Mouse (Mus musculus) layer of hippocampus, adult 18-20 months (tissue): ENCODE results near the gene Kcnj10. TPM values are rescaled to one million over a fixed set of nuclear protein-coding genes. Genes with fewer than 3 reads are reported as not detected.

Experiments used
- DNase-seq, 2 experiments: peaks; one replicate each; pipeline ENCODE4 v3.0.0; 2022; ENCODE audit warnings: low spot score in 2 of 2
- total RNA-seq, 2 experiments: library from RNA; stranded (reverse); gene quantifications; 2 replicates each; pipeline ENCODE4 v1.2.3; 2021

Kcnj10 gene
- total RNA-seq, 2 experiments from 2014 or later: 82.6 to 88.4 TPM

DNA sequence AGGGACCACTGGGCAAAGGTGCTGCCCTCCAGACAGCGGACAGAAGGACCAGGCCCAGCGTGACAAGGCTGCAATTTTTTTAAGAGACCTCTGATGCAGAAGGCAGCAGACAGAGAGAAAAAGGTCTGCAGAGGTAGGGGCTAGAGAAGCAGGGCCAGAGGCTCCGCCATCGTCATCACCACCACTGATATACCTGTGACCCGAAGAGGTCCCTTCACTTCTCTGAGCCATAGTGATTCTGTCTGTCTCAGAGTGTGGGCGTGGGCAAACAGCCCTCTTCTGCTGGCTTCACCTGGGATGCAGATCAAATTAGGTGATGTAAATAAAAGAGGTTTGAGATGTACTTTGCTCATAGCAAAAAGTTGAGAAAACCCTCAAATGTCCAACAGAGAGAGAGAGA lies 11.4 kb upstream of the Kcnj10 start:
- no peak for DNase-seq

DNA sequence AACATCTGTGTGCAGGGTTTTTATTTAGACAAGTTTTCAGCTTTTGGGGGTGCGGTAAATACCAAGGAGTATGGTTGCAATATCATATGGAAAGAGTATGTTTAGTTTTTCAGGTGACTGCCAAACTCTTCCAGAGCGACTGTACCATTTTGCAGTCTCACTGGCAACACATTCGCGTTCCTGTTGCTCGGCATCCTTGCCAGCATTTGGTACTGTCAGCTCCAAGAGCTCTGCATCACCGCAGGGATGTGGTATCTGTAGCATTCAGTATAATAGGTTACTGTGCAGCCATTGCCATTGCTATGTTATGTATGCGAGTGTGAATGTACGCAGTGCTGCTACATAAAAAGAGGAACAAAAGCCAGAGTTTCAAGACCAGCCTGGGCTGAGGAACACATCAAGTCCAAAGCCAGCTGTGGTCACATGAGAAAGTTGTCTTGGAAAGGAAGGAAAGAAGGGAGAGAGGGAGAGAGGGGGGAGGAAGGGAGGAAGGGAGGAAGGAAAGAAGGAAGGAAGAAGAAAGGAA lies 9.5 kb upstream of the Kcnj10 start:
- no peak for DNase-seq

DNA sequence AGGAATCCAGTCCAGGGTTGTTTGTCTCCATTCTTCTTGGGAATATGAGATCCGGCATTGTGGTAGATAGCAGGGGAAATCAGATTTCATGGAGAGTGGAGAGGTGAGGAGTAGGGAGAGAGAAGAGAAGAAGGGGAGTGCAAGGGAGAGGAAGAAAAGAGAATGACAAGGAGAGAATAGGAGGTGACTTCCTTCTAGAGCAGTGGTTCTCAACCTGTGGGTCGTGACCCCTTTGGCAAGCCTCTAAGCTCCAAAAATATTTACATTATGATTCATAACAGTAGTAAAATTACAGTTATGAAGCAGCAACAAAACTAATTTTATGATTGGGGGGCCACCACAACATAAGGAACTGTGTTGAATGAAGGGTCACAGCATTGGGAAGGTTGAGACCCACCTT lies 8.1 kb upstream of the Kcnj10 start:
- no peak for DNase-seq

DNA sequence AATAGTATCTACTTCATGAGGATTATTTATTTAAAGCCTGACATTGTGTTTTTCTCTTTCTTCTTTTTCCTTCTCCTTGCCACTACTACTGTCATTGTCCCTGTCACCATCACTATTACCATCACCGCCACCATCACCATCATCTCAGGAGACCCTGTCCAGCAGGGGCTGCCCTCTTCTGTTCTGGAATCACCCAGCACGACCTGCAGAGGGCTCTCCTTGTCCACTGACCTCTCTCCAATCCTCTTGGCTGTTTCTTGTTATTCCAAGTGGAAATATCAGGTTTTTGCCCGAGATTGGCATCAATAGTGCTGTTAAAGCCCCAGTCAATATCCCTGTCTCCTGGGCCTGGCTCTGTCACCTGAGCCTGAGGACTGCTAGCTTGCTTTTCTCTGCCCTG lies 7.5 kb upstream of the Kcnj10 start:
- DNase-seq: no peak

DNA sequence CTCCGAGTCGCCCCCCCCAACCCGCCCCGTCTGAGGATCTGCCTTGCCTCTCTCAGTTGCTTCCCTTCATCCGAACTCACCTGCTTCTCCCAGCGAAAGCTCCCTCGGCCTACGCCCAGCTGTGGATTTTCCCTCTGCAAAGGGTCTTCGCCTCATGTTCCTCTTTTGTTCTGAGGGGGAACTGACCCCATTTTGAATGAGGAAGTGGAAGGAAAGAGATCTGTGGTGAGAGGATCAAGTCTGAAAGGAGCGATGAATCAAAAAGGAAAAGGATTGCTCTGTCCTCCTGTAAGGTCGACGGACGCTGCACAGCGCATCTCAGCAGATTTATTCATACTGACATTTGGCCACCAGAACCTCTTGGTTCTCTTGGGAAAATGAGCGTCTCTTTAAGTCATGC lies 5.2 kb upstream of the Kcnj10 start:
- DNase-seq: no peak

DNA sequence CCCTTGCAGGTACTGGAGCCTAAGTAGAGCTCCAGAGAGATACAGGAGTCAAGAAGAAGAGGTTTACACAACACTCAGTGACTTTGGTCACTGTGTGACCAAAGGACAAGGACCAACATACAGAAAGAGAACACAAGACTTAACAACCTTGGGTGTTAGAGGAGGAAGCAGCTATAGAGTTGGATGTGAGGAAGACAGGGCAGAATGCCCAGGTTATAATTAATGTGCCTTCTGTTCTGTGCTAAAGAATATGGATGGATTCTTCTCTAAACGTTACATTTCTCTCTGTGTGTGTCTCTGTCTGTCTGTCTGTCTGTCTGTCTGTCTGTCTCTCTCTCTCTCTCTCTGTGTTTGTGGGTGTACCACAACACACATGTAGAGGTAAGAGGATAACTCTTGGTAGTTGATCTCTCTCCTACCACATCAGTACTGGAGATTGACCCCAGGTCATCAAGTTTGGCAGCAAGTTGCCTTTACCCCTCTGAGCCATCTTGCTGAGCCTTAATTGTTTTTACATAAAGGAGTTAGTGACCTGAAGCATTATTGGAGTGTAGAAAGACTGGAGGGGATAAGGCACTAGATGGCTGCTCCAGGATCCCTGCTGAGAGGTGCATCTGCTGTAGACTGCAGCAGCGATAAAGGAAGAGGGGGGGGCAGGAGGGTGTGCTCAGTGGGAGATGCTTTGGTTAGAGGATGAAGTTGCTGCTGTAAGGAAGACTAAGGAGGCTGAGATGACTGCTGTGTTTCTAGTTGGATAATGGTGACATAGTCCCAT lies 3.4 kb upstream of the Kcnj10 start:
- DNase-seq: no peak

DNA sequence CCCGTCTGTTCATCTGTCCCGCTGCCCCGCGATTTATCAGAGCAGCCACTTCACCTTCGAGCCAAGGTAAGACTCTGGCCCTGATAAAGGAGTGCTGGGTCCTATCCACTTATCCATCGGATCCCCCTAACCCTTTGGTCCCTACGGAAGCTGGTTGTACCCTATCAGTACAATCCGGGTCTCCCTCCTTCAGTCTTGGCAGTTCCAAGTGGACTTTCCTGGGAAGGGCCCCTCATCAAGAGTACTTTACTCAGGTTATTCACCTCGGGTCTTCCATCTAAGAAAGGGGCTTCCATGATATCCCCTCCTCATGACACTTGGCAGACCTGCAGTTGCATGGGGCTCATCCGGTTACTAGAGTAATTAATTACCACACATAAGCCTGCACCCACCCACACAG lies 376 bp downstream of the Kcnj10 start:
- no peak for DNase-seq

DNA sequence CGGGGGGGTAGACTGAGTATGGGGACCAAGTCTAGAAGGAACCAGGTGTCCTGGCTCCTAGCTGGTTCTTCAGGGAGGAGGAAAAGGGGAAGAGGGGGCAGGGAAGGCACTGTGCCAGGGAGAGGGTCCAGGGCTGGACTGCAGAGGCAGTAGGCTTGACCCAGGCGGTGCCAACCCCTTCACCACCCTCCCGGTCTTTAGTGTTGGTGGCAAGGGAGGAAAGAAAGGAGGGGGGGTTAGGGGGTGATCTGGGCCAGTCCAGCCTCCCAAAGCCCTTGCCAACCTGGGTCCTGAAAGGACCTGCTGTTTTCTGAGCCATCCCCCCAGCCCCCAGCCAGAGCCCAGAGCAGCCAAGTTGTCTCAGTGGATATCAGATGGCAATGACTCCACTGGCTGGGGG lies 1.7 kb downstream of the Kcnj10 start:
- DNase-seq: peak; percentile 57 to 75

DNA sequence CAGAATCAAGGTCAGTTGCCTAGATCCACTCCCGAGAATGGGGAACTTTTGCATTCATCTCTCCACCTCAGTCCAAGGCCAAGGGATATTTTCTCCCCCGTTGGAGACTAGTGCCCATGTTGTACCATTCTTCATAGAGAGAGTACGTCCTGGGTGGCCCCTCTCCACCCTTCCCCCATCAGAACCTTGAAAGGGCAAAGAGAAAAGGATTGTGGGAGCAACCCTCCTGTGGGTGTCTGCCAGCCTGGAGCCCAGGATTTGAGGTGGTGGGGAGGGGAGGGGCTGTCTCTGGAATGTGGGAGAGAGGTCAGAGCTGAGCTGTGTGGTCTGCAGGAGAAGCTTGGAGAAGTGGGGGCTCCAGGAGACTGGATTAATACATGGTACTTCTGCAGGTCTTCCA lies 2.9 kb downstream of the Kcnj10 start:
- DNase-seq: no peak

DNA sequence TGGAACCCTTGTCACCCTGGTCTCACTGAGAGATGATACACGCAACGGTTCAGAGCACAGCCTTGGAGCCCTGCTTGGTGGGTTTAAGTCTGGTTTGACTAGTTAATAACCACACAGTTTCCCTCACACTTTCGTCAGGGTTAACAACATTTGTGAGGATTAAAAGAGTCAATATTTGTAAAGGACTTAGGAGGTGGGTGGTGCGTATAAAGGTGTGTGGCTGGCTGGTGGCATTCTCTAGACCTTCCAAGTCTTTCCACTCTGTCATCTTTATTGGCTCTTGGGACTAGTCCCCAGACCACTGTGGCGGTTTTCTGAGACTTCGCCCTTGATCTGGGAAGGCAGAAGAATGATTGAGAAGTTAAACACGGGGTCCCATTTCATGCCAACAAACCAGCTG lies 3.8 kb downstream of the Kcnj10 start:
- no peak for DNase-seq

DNA sequence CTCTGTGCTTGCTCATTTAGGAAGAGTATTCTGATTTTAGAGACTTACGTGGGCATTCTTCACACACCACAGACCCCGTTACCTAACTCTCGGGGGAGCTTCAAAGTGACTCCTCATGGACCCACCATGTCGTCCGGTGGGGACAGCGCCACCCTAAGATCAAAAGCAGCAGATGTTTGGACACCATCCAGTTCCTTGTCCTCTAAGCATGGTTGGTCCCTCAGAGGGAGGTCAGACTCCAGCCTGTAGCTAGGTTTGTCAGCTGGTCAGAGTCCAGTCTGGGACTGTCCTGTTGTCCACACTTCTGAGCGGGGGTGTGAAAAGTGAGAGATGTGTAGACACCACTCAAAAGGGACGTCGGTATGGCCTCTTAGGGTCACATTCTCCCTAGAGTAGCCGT lies 5.7 kb downstream of the Kcnj10 start:
- no peak for DNase-seq

DNA sequence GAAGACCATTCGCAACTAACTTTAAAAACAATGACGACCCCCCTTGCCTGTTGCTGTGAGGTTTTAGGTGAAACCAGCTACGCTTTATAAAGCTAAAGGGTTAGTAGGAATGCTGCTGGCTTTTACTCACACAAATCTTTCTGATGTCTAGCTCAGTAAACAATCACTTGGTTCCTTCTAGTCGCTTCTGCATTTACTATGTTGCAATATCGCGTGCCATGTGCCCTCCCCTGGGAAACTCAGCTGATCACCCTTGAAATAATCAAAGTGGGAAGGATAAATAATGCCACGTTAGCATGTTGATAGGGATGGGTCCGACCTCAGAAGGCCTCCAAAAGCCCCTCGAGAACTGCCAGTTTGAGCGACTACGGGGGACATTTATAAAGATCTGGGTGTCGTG lies 6.4 kb downstream of the Kcnj10 start:
- DNase-seq: no peak

DNA sequence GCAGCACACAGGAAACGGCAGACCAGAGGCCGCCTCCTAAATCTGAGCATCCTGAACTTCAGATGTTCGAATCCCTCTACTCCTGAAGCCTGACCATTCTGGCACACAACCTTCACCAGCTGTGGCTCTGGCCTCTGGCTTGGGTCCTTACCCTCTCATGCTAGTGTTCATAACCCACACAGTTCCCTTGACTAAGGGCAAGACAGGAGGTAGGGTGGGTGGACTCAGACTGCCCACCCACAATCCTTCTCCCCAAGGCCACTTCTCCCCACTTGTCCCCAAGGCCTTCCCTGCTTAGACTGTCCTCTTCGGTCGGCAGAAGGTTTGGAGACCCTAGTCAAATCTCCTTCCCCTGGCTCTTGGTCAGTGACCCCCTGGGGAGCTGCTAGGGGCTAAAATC lies 8.5 kb downstream of the Kcnj10 start:
- no peak for DNase-seq

DNA sequence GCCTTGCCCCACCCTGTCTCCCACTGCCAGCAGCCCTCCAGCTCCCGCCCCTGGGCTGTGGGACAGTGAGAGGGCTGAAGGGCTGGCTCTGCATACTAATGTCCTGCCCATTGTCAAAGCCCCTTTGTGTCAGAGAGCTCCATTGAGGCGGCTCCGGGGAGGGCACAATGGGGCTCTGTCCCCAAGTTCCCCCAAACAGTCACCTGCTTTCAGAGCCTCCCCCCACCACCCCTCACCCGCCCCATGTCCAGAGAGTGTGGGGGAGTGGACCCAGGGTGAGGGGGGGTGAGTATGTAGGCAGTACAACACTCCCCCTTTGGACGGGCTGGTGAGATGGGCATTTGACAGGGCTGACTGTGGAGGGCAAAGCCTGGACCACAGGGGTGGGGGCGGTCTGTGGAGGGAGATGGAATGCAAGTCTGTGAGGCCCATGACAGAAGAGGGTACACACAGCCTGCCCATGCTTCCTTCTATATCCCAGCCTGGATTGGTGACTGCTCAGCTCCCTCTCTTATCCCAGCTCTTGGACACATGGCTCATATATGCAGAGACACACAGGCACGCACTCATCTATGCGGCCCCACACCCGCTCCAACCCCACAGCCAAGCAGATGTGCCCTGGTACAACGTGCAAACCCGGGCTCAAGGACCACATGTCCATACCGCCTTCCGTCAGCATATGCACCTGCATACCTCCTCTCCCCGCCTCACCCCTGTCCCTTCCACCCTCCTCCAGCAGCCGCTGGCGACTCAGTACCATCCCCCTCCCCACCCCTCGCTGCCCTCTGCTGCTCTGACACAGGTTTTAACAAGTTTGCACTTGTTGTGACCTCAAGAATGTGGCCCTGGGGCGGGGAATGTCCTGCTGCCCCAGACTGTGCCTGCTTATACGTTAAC lies 9.2 kb downstream of the Kcnj10 start:
- peak; percentile 71 to 84 for DNase-seq

DNA sequence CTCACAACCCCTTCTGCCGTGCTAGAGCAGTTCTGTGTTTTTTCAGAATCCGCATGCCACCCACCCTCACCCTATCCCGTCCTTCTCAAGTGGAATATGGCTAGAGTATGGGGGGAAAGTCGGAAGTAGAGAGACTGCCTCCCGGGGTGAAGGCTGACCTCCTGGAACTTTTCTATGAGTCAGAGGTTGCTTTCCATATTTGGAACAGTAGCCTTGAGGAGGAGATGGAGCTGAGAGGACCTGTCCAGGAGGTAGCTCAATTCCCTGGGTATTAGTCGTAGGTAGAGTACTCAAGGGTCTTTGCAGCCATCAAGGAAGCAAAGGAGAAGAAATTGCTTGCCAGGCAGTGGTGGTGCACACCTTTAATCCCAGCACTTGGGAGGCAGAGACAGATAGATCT lies 11.0 kb downstream of the Kcnj10 start:
- no peak for DNase-seq

DNA sequence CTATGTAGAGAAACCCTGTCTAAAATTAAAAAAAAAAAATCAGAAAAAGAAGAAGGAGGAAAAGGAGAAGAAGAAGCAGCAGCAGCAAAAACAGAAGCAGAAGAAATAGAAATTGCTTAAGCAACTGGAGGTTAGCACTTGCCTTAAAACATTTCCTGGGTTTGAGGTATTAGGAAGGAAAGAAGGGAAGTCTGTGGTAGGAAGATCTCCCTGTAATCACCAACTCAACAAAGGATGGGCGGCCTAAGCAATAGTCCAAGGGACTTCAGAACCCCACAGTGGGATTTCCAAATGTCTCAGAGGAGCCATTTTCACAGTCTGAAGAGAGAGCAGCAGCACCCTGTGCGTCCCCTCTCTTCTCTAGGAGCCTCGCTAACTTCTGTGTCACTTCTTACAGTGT lies 11.4 kb downstream of the Kcnj10 start:
- no peak for DNase-seq

DNA sequence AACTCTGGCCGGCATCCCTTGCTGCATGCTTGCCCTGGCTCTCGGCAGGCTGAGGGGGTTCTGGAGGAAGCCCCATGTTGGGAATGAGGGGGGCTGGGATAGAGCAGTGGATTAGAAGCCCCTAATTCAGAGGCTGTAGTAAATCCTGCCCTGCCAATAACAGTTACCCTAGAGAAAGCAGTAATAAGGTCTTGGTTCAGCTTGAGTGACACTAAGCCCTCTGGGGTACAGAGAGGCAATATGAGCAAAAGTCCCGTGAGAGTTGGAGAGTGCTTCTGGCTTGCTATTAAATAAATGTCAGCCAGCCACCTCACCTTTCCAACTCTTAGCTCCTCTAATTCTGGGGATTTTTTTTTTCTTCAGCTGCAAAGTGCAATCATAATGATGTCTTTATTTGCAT lies 14.3 kb downstream of the Kcnj10 start:
- DNase-seq: no peak

DNA sequence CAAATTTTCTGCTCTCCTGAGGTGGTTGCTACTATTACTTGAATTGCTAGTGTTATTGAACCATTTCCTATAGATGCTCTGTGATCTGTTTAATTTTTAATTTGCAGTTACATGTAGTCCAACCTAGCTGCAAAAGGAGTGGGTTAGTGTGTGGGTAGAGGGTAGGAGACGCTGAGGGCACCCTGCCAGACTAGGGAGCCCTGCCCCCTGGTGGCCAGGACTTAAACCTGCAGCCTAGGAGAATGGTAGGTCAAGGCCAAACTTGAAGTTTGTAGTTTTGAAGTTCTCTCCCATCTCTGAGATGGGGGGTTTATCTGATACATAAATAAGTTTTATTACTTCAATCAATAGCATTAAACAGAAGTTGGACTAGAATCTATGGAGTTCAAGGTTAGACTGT lies 16.5 kb downstream of the Kcnj10 start:
- peak in 1 of 2 experiments; percentile 70 for DNase-seq

DNA sequence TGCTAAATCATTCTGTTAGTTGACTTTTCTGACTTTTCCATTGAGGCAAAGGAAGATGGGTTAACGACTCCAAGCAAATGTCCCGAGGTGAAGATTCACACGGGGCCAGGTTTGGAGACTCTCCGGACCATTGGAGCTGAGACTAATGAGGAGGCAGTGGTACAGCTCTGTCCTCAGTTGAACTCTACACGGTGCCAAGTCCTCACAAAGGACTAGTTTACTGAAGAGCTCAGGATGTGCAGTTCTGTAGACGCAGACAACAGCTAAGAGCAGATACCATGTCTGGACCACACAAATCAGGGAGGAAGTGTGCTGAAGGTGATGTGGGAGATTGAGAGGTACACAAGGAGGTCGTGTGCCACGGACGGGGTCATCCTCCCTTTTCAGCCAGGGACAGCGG lies 17.3 kb downstream of the Kcnj10 start:
- no peak for DNase-seq

DNA sequence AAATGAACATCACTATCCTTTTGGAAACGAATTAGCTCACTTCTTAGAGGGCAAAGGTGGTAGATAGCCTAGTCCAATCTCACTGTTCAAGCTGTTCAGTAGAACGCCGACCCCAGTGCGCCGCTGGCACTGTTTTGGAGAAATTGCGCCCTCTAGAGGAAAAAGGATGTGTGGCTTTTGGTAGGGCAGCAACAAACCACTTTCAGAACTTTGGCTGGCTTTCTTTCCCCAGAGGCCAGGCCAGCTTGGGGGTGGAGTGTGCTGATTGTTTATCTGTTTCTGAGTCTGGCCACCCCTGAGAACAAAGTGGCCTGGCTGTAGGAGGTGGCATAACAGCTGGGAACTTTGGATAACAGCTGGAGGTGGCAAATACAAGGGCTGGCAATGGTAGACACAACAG lies 23.7 kb downstream of the Kcnj10 start:
- peak; percentile 58 to 81 for DNase-seq

DNA sequence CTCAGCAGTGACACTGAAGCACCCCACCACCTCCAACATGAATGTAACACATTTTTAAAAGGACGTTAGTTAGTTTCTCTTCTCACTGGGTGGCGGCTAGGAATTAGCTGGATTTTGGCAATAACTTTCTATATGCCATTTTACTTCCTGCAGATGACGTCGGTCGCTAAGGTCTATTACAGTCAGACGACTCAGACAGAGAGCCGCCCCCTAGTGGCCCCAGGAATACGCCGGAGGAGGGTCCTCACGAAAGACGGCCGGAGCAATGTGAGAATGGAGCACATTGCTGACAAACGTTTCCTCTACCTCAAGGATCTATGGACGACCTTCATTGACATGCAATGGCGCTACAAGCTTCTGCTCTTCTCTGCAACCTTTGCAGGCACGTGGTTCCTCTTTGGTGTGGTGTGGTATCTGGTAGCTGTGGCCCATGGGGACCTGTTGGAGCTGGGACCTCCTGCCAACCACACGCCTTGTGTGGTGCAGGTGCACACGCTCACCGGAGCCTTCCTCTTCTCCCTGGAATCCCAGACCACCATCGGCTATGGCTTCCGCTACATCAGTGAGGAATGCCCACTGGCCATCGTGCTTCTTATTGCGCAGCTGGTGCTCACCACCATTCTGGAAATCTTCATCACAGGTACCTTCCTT lies 27.9 kb downstream of the Kcnj10 start:
- DNase-seq: no peak

DNA sequence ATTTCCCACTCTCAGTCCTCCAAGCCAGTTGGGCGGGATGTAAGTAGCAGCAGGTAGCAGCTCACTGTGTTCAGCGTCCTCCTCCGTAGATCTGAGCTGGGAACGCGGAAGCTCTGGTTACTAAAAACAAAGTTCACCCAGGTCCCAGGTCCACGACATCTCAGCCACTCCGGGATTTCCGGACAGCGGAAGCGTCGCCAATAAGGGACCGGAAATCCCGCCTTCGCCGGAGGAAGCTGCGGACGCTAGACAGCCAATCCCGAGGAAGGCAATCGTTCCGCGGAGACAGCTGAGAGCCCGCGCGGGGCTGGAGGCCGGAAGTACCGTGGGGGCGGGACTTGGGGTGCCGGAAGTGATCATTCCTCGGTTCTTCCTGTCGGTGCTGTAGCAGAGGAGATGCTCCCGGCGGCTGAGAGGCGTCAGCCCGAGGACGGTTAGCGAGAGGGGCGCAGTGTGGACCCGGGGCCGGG lies 35.2 kb downstream of the Kcnj10 start, which contains the start of gene Pigm:
TSS of gene Pigm (plus strand) at position 349 of the 470 bp plus-strand sequence.
- peak; percentile 98 to 99 for DNase-seq
